Mouse (Mus musculus): ENCODE measurements around the gene Cmtm1. TPM values are rescaled to one million over a fixed set of nuclear protein-coding genes. Genes with fewer than 3 reads are reported as not detected.
"Not testable (repeated sequence)": the region's sequence is repeated elsewhere in the genome, so short reads cannot be mapped to it uniquely, and the experiment has no call there.

Cmtm1 gene
- polyA plus RNA-seq, 1 experiment from 2014 or later = not detected

GRCm38 (mm10) chr8:104334196-104334595 lies 24.3 kb upstream of the Cmtm1 start:
- H3K4me3 ChIP-seq (ENCODE audit: low read depth, low read length) = no peak overlapping the region
- no peak overlapping the region for H3K9ac ChIP-seq (ENCODE audit: low read depth, low read length)
- no peak overlapping the region for H3K4me2 ChIP-seq (replicated peaks; ENCODE audit: low read depth, low read length)
- H3K4me1 ChIP-seq (replicated peaks; ENCODE audit: control insufficient read depth, insufficient read depth, low read length) = no peaks in the 10 kb centered on the region
- 78% methylated on average over 1 of the region's 1 CpGs for WGBS
- no peaks in the 10 kb centered on the region for H3K27me3 ChIP-seq (ENCODE audit: control insufficient read depth, insufficient read depth, low read length)
- H3K36me3 ChIP-seq (ENCODE audit: control insufficient read depth, insufficient read depth, low read length) = no peaks in the 10 kb centered on the region
- no peak for ATAC-seq (ENCODE audit: low FRiP score)
- H3K27ac ChIP-seq (ENCODE audit: low read depth, low read length) = no peak overlapping the region
- DNase-seq (ENCODE audit: low spot score) = no peak
- H3K9me3 ChIP-seq (ENCODE audit: control insufficient read depth, low read length) = no peaks in the 10 kb centered on the region

- no peak overlapping the region for H3K9ac ChIP-seq (ENCODE audit: low read depth, low read length)
- no peaks in the 10 kb centered on the region for H3K36me3 ChIP-seq (ENCODE audit: control insufficient read depth, insufficient read depth, low read length)
- no peaks in the 10 kb centered on the region for H3K27me3 ChIP-seq (ENCODE audit: control insufficient read depth, insufficient read depth, low read length)
- H3K4me1 ChIP-seq (replicated peaks; ENCODE audit: control insufficient read depth, insufficient read depth, low read length) = no peaks in the 10 kb centered on the region
- H3K4me2 ChIP-seq (replicated peaks; ENCODE audit: low read depth, low read length) = no peak overlapping the region
- no peaks in the 10 kb centered on the region for H3K9me3 ChIP-seq (ENCODE audit: control insufficient read depth, low read length)
- DNase-seq (ENCODE audit: low spot score) = no peak
- H3K27ac ChIP-seq (ENCODE audit: low read depth, low read length) = no peak overlapping the region
- 74% methylated on average over 5 of the region's 5 CpGs for WGBS
- no peak for ATAC-seq (ENCODE audit: low FRiP score)
- H3K4me3 ChIP-seq (ENCODE audit: low read depth, low read length) = no peak overlapping the region
Measured at GRCm38 (mm10) chr8:104333786-104334185, 23.8 kb upstream of the Cmtm1 start.

- Histone ChIP-seq H3K9ac (ENCODE audit: low read depth, low read length) (no peak overlapping the region), H3K9me3 (ENCODE audit: control insufficient read depth, low read length) (no peaks in the 10 kb centered on the region), H3K36me3 (ENCODE audit: control insufficient read depth, insufficient read depth, low read length) (no peaks in the 10 kb centered on the region), H3K27ac (ENCODE audit: low read depth, low read length) (no peak overlapping the region), H3K4me2 (replicated peaks; ENCODE audit: low read depth, low read length) (no peak overlapping the region), H3K4me1 (replicated peaks; ENCODE audit: control insufficient read depth, insufficient read depth, low read length) (no peaks in the 10 kb centered on the region), H3K27me3 (ENCODE audit: control insufficient read depth, insufficient read depth, low read length) (no peaks in the 10 kb centered on the region), H3K4me3 (ENCODE audit: low read depth, low read length) (no peak overlapping the region)
- no peak for DNase-seq (ENCODE audit: low spot score)
- 84% methylated on average over 5 of the region's 5 CpGs for WGBS
- ATAC-seq (ENCODE audit: low FRiP score) = no peak
Measured at GRCm38 (mm10) chr8:104332665-104333631, 23.0 kb upstream of the Cmtm1 start.

DNA sequence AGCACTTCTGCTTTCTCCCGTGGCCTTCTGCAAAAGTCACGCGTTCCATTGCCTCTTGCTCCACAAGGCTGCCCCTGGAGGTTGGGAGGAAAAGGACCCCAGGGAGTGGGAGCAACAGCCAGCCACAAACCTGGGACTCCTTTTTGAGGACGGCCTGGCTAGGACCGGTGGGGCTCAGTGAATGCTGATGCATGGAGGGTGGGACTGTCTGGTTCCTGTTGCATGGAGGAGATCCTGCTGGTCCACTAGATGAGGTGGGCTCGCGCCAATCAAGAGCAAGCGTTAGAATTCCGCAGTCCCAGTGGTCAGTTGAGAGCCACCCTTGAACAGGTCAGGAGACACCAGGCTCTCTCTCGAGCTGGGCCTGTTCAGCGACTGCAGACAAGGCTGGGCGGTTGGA lies 12.0 kb upstream of the Cmtm1 start, which contains the start of gene Cmtm2b:
Gene Cmtm2b, plus strand, starts transcription at position 301 of the 400 bp plus-strand sequence.
- not testable (repeated sequence) for H3K4me1 ChIP-seq (replicated peaks; ENCODE audit: control insufficient read depth, insufficient read depth, low read length); H3K9ac ChIP-seq (ENCODE audit: low read depth, low read length); H3K9me3 ChIP-seq (ENCODE audit: control insufficient read depth, low read length); ATAC-seq (ENCODE audit: low FRiP score); DNase-seq (ENCODE audit: low spot score); H3K36me3 ChIP-seq (ENCODE audit: control insufficient read depth, insufficient read depth, low read length); H3K27ac ChIP-seq (ENCODE audit: low read depth, low read length); H3K27me3 ChIP-seq (ENCODE audit: control insufficient read depth, insufficient read depth, low read length); H3K4me3 ChIP-seq (ENCODE audit: low read depth, low read length); H3K4me2 ChIP-seq (replicated peaks; ENCODE audit: low read depth, low read length)
- 90% methylated on average over 12 of the region's 12 CpGs for WGBS

DNA sequence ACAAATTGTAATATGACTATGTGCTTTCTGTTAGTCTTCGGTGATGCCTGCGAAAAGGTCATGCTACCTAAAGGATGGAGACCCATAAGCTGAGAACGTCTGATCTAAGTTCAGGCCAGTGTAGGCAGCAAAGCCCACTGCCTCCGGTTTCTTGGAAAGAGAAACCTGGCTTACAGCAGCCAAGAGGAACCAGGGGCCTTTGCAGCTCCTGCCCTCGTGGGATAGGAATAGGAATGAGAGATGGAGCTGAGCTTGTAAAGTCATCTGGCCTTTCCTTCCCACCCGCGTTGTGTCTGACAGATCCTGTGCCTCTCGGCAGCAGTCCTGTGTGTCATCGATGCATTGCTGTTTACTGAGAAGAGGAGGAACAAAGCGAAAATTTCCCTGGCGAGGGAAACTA lies 11.3 kb upstream of the Cmtm1 start, which contains the start of gene Gm11020:
Gene Gm11020, plus strand, starts transcription at position 301 of the 400 bp plus-strand sequence.
- H3K4me2 ChIP-seq (replicated peaks; ENCODE audit: low read depth, low read length); DNase-seq (ENCODE audit: low spot score); H3K36me3 ChIP-seq (ENCODE audit: control insufficient read depth, insufficient read depth, low read length); H3K27ac ChIP-seq (ENCODE audit: low read depth, low read length); H3K4me1 ChIP-seq (replicated peaks; ENCODE audit: control insufficient read depth, insufficient read depth, low read length); H3K27me3 ChIP-seq (ENCODE audit: control insufficient read depth, insufficient read depth, low read length); H3K9ac ChIP-seq (ENCODE audit: low read depth, low read length); H3K9me3 ChIP-seq (ENCODE audit: control insufficient read depth, low read length); ATAC-seq (ENCODE audit: low FRiP score); H3K4me3 ChIP-seq (ENCODE audit: low read depth, low read length): not testable (repeated sequence)
- 84% methylated on average over 8 of the region's 11 CpGs for WGBS

- H3K36me3 ChIP-seq (ENCODE audit: control insufficient read depth, insufficient read depth, low read length) = no peaks in the 10 kb centered on the region
- no peaks in the 10 kb centered on the region for H3K4me1 ChIP-seq (replicated peaks; ENCODE audit: control insufficient read depth, insufficient read depth, low read length)
- H3K27ac ChIP-seq (ENCODE audit: low read depth, low read length) = no peak overlapping the region
- H3K4me2 ChIP-seq (replicated peaks; ENCODE audit: low read depth, low read length) = no peak overlapping the region
- ATAC-seq (ENCODE audit: low FRiP score) (no peak), DNase-seq (ENCODE audit: low spot score) (no peak)
- no peaks in the 10 kb centered on the region for H3K27me3 ChIP-seq (ENCODE audit: control insufficient read depth, insufficient read depth, low read length)
- H3K9me3 ChIP-seq (ENCODE audit: control insufficient read depth, low read length) = no peaks in the 10 kb centered on the region
- 81% methylated on average over 4 of the region's 4 CpGs for WGBS
- H3K4me3 ChIP-seq (ENCODE audit: low read depth, low read length) = no peak overlapping the region
- no peak overlapping the region for H3K9ac ChIP-seq (ENCODE audit: low read depth, low read length)
Measured at GRCm38 (mm10) chr8:104313311-104313710, 3.4 kb upstream of the Cmtm1 start.

GRCm38 (mm10) chr8:104312023-104312422 lies 2.1 kb upstream of the Cmtm1 start:
- not testable (repeated sequence) for H3K4me3 ChIP-seq (ENCODE audit: low read depth, low read length); H3K4me1 ChIP-seq (replicated peaks; ENCODE audit: control insufficient read depth, insufficient read depth, low read length); ATAC-seq (ENCODE audit: low FRiP score); H3K27me3 ChIP-seq (ENCODE audit: control insufficient read depth, insufficient read depth, low read length); H3K36me3 ChIP-seq (ENCODE audit: control insufficient read depth, insufficient read depth, low read length); H3K9me3 ChIP-seq (ENCODE audit: control insufficient read depth, low read length); H3K4me2 ChIP-seq (replicated peaks; ENCODE audit: low read depth, low read length); DNase-seq (ENCODE audit: low spot score); H3K27ac ChIP-seq (ENCODE audit: low read depth, low read length); H3K9ac ChIP-seq (ENCODE audit: low read depth, low read length)
- WGBS = 93% methylated on average over 3 of the region's 3 CpGs

- not testable (repeated sequence) for H3K36me3 ChIP-seq (ENCODE audit: control insufficient read depth, insufficient read depth, low read length); ATAC-seq (ENCODE audit: low FRiP score); H3K4me3 ChIP-seq (ENCODE audit: low read depth, low read length); H3K4me1 ChIP-seq (replicated peaks; ENCODE audit: control insufficient read depth, insufficient read depth, low read length); H3K27ac ChIP-seq (ENCODE audit: low read depth, low read length); H3K9ac ChIP-seq (ENCODE audit: low read depth, low read length); H3K27me3 ChIP-seq (ENCODE audit: control insufficient read depth, insufficient read depth, low read length); DNase-seq (ENCODE audit: low spot score); H3K4me2 ChIP-seq (replicated peaks; ENCODE audit: low read depth, low read length); H3K9me3 ChIP-seq (ENCODE audit: control insufficient read depth, low read length)
- 55% methylated on average over 6 of the region's 6 CpGs for WGBS
Measured at GRCm38 (mm10) chr8:104308341-104308740, 1.6 kb downstream of the Cmtm1 start.

DNA sequence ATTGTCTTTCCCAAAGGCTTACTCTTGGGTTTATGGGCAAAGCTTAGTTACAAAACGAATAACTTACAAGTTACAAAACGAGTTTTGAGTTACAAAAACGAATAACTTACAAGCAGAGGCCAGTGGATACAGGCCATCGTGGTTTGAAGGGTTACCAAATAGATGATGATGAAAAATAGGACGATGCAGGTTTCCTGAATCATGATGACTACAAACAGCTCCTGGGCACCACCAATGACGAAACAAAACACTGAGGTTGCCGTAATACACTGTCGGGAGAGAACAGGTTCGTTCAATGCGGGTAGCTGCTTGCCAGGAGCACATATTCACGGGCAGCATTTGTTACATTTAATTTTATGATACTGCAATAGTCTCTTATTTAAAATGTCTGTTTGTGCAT lies 5.0 kb downstream of the Cmtm1 start:
- 90% methylated on average over 11 of the region's 11 CpGs for WGBS
- no peak for ATAC-seq (ENCODE audit: low FRiP score)
- Histone ChIP-seq H3K9me3 (ENCODE audit: control insufficient read depth, low read length) (no peaks in the 10 kb centered on the region), H3K27me3 (ENCODE audit: control insufficient read depth, insufficient read depth, low read length) (no peaks in the 10 kb centered on the region), H3K4me3 (ENCODE audit: low read depth, low read length) (no peak overlapping the region), H3K36me3 (ENCODE audit: control insufficient read depth, insufficient read depth, low read length) (no peaks in the 10 kb centered on the region), H3K9ac (ENCODE audit: low read depth, low read length) (no peak overlapping the region), H3K4me1 (replicated peaks; ENCODE audit: control insufficient read depth, insufficient read depth, low read length) (no peaks in the 10 kb centered on the region), H3K27ac (ENCODE audit: low read depth, low read length) (no peak overlapping the region), H3K4me2 (replicated peaks; ENCODE audit: low read depth, low read length) (no peak overlapping the region)
- DNase-seq (ENCODE audit: low spot score) = no peak

Measured in hindbrain, embryonic 11.5 days (tissue).